Mouse (Mus musculus) embryonic facial prominence, embryonic 11.5 days (tissue): ENCODE results near the gene Gucy2e. TPM values are rescaled to one million over a fixed set of nuclear protein-coding genes. Genes with fewer than 3 reads are reported as not detected.
A peak's percentile ranks its signal among the peaks of the same experiment; 100 is the strongest.

Source experiments
- ATAC-seq: fragments of 200-750 bp; cut with Nextera tagmentation; replicated peaks from 2 replicates; pipeline ENCODE4 v1.8.0; 2017; ENCODE audit warnings: low read depth; ENCODE audit not compliant: insufficient number of reproducible peaks, low FRiP score, low TSS enrichment
- DNase-seq: peaks from one replicate; pipeline ENCODE4 v3.0.0-alpha.2; 2015; ENCODE audit warnings: low spot score
- H3K27ac ChIP-seq: fragments of 300-500 bp; sonication (generic); replicated peaks from 2 replicates; pipeline ENCODE4 v1.5.1; 2014; ENCODE audit warnings: mild to moderate bottlenecking, low read depth, low read length, control low read depth
- H3K27me3 ChIP-seq: fragments of 300-500 bp; sonication (generic); 2 replicates; pipeline ENCODE4 v1.6.1; 2014; ENCODE audit warnings: mild to moderate bottlenecking, low read length, moderate library complexity, mixed read lengths; ENCODE audit not compliant: control insufficient read depth, insufficient read depth
- H3K36me3 ChIP-seq: fragments of 300-500 bp; sonication (generic); replicated peaks from 2 replicates; pipeline ENCODE4 v1.6.1; 2014; ENCODE audit warnings: low read depth, mild to moderate bottlenecking, low read length, moderate library complexity, mixed read lengths; ENCODE audit not compliant: control insufficient read depth, insufficient read depth
- H3K4me1 ChIP-seq: fragments of 300-500 bp; sonication (generic); 2 replicates; pipeline ENCODE4 v1.6.1; 2014; ENCODE audit warnings: low read length, mixed read lengths; ENCODE audit not compliant: control insufficient read depth, insufficient read depth
- H3K4me2 ChIP-seq: fragments of 300-500 bp; sonication (generic); 2 replicates; pipeline ENCODE4 v1.6.1; 2014; ENCODE audit warnings: low read depth, mild to moderate bottlenecking, control low read depth, low read length, moderate library complexity
- H3K4me3 ChIP-seq: fragments of 300-500 bp; sonication (generic); 2 replicates; pipeline ENCODE4 v1.5.1; 2014; ENCODE audit warnings: low read depth, low read length, control low read depth
- H3K9ac ChIP-seq: fragments of 300-500 bp; sonication (generic); replicated peaks from 2 replicates; pipeline ENCODE4 v1.6.1; 2014; ENCODE audit warnings: mild to moderate bottlenecking, control low read depth, low read length
- H3K9me3 ChIP-seq: fragments of 300-500 bp; sonication (generic); replicated peaks from 2 replicates; pipeline ENCODE4 v1.6.1; 2016; ENCODE audit warnings: mild to moderate bottlenecking, low read length, inconsistent platforms, mixed read lengths; ENCODE audit not compliant: control insufficient read depth
- WGBS: fragments of 180-500 bp; shearing (Covaris S2); extraction: QIAGEN DNeasy Blood & Tissue Kit; methylation state at CpG from one replicate; pipeline ENCODE4 v1.1.7; 2014; 5-methylcytosine and 5-hydroxymethylcytosine counted together
- polyA plus RNA-seq: library from polyadenylated mRNA; unstranded; fragments of >200 nt; fragmentation: Nextera tagmentation; extraction: Ambion mirVana; gene quantifications from 2 replicates; pipeline ENCODE4 v1.2.1, GENCODE M21; 2014

Gene Gucy2e
- polyA plus RNA-seq, 1 experiment from 2014 or later: not detected

DNA sequence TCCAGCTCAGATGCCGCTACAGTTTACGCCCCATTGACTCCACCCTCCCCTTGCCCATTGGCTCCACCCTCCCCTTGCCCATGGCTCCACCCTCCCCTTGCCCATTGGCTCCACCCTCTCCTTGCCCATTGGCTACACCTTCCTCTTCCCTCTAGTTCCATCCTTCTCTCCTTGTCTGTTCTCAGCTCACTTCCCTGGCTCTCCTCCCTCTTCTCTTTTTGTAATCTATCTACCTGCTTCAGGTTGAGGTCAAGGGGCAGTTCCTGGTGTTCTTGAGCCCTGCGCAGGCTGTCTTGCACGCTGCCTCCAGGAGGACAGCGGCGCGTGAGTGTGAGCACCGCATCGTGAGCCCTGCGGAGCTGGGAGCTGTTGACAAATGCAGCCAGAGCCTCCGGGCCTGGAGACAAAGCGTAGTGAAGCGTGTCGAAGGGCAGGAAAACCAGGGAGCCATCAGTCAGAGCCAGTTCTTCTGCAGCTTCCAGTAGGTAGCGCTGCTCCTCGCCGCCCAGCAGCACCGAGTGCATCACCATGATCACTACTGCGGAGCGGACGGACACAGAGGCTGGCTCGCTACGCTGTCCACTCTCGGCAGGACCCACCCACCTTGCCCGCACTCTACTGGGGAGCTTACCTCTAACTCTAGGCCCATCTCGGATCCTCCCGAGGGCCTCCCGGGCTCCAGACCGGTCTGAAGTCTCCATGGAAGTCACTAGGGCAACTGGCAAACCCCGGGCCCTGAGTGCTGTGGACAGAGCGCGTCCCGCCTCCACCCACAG is 1.4 kb downstream of the Gucy2e start:
- Histone ChIP-seq H3K4me3 (peak overlapping the region; percentile 40), H3K36me3 (no peaks in the 10 kb centered on the region), H3K27me3 (peaks cover 22% of the 10 kb centered on the region), H3K4me2 (peak overlapping the region; percentile 75), H3K9ac (peak overlapping the region; percentile 57), H3K27ac (no peak overlapping the region), H3K4me1 (no peaks in the 10 kb centered on the region), H3K9me3 (no peaks in the 10 kb centered on the region)
- peak; percentile 70 for DNase-seq
- 1% methylated on average over 33 of the region's 33 CpGs for WGBS
- ATAC-seq: peak; percentile 58

DNA sequence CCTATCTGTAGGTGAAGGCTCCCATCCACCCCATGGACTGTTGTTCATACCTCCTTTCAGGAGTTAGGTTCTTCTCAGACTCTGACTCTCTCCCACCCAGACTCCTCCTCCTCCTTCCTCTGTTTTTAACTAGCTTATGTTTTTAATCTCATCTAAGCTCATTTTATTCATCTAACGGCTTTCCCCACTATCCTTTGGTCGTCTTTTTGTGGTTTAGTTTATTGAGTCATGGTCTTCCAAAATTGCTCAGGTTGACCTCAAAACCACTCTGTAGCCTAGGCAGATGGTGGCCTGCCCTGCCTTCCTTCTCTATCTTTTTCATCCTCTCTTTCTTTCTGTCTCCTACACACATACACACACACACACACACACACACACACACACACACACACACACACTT is 3.7 kb downstream of the Gucy2e start:
- Histone ChIP-seq H3K9ac (no peak overlapping the region), H3K36me3 (no peaks in the 10 kb centered on the region), H3K9me3 (no peaks in the 10 kb centered on the region), H3K27me3 (peaks cover 22% of the 10 kb centered on the region), H3K4me2 (no peak overlapping the region), H3K4me3 (no peak overlapping the region), H3K27ac (no peak overlapping the region), H3K4me1 (no peaks in the 10 kb centered on the region)
- DNase-seq: no peak
- ATAC-seq: no peak
- WGBS: 76% methylated on average over 2 of the region's 2 CpGs

DNA sequence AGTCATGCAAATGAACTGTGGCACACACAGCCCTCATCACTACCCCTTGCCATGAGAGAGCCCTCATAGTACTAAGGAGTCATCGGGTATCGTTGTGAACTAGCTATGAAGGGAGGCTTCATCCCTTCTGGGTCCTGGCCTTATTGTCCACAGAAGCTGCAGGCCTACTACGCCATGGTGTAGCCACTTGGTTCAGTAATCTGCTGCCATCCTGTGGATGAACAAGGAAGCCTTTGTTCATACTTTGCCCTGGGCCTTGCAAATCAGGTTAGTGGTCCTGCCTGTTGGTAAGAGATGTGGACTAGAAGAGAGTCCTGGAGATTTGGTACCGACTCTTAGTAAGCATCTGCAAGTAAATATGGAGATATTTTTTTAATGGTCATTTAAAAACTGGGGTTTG is 6.4 kb downstream of the Gucy2e start:
- no peak for ATAC-seq
- Histone ChIP-seq H3K27ac (no peak overlapping the region), H3K4me3 (no peak overlapping the region), H3K4me1 (no peaks in the 10 kb centered on the region), H3K4me2 (no peak overlapping the region), H3K27me3 (peaks cover 5% of the 10 kb centered on the region; the same call in 1 of the 2 replicates), H3K9me3 (no peaks in the 10 kb centered on the region), H3K9ac (no peak overlapping the region), H3K36me3 (no peaks in the 10 kb centered on the region)
- DNase-seq: no peak
- 63% methylated on average over 4 of the region's 4 CpGs for WGBS

- Histone ChIP-seq H3K4me3 (no peak overlapping the region), H3K9ac (no peak overlapping the region), H3K9me3 (no peaks in the 10 kb centered on the region), H3K4me1 (no peaks in the 10 kb centered on the region), H3K36me3 (no peaks in the 10 kb centered on the region), H3K27ac (no peak overlapping the region), H3K4me2 (no peak overlapping the region), H3K27me3 (no peaks in the 10 kb centered on the region)
- no peak for ATAC-seq
- DNase-seq: peak; percentile 57
- WGBS: 22% methylated on average over 1 of the region's 1 CpGs
Measured at GRCm38 (mm10) chr11:69225715-69226114, 11.1 kb downstream of the Gucy2e start.

DNA sequence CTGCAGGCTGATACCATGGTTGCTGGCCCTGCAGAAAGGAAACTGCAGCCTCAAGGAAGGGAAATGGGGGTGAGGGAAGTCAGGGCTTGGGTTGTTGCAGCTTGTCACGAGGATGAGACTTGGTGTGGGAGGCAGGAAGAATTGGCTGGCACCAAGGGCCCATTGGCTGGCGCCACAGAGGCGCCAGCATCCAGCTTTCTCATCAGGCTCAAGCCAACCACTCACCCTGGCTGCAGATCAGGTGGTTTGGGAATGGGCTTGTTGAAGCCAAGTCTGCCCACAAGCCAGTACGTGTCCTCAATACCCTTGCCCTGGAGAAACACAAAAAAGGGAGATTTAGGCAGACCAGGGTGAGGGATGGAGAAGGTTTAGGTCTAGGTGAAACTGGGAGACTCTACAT is 13.7 kb downstream of the Gucy2e start:
- no peaks in the 10 kb centered on the region for H3K4me1 ChIP-seq
- H3K27ac ChIP-seq: no peak overlapping the region
- no peak for ATAC-seq
- H3K4me3 ChIP-seq: no peak overlapping the region
- no peaks in the 10 kb centered on the region for H3K36me3 ChIP-seq
- no peak for DNase-seq
- no peak overlapping the region for H3K9ac ChIP-seq
- 74% methylated on average over 4 of the region's 4 CpGs for WGBS
- no peaks in the 10 kb centered on the region for H3K9me3 ChIP-seq
- no peaks in the 10 kb centered on the region for H3K27me3 ChIP-seq
- H3K4me2 ChIP-seq: no peak overlapping the region

GRCm38 (mm10) chr11:69221070-69221469 is 15.8 kb downstream of the Gucy2e start:
- no peaks in the 10 kb centered on the region for H3K4me1 ChIP-seq
- H3K9me3 ChIP-seq: no peaks in the 10 kb centered on the region
- no peaks in the 10 kb centered on the region for H3K36me3 ChIP-seq
- 73% methylated on average over 4 of the region's 4 CpGs for WGBS
- ATAC-seq (no peak), DNase-seq (no peak)
- H3K9ac ChIP-seq: no peak overlapping the region
- no peaks in the 10 kb centered on the region for H3K27me3 ChIP-seq
- H3K4me2 ChIP-seq: no peak overlapping the region
- H3K27ac ChIP-seq: no peak overlapping the region
- no peak overlapping the region for H3K4me3 ChIP-seq

DNA sequence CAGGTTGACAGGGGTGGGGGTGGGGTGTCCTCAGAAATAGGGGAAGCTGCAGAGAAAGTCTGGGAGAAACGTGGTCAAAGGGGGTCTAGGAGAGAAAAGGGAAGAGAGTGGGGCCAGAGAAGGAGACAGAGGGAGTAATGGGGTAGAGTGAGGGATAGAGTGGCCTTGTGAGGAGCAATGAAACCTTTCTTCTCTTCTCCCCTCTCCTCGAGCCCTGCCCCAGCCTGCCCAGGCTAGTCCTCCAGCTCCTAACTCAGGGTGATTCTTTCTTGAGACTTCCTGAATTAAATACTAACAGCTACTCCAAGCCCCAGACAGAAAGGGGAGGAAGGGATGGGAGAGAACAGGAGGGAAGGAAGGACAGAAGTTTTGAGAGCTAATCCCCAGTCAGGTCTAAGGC is 18.2 kb downstream of the Gucy2e start:
- Histone ChIP-seq H3K27me3 (no peaks in the 10 kb centered on the region), H3K36me3 (no peaks in the 10 kb centered on the region), H3K9ac (no peak overlapping the region), H3K4me1 (no peaks in the 10 kb centered on the region), H3K27ac (no peak overlapping the region), H3K4me3 (no peak overlapping the region), H3K9me3 (no peaks in the 10 kb centered on the region), H3K4me2 (no peak overlapping the region)
- WGBS: 58% methylated on average over 2 of the region's 2 CpGs
- ATAC-seq (no peak), DNase-seq (no peak)

DNA sequence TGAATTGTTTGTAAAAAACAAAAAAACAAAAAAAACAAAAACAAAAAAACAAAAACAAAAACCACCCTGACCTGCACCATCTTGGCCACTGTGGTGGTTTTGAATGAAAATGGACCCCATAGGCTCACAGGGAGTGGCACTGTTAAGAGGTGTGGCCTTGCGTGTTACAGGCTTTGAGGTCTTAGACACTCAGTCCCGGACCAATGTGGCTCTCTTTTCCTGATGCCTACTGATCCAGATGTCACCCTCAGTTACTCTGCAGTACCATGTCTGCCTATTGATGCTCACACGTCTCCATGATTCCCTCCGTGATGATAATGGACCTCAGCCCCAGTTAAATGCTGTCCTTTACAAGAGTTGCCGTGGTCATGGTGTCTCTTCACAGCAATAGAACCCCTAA is 19.4 kb downstream of the Gucy2e start:
- ATAC-seq (no peak), DNase-seq (no peak)
- no peak overlapping the region for H3K27ac ChIP-seq
- WGBS: 89% methylated on average over 5 of the region's 5 CpGs
- H3K9me3 ChIP-seq: no peaks in the 10 kb centered on the region
- H3K4me3 ChIP-seq: no peak overlapping the region
- H3K36me3 ChIP-seq: no peaks in the 10 kb centered on the region
- H3K27me3 ChIP-seq: no peaks in the 10 kb centered on the region
- H3K4me2 ChIP-seq: no peak overlapping the region
- no peak overlapping the region for H3K9ac ChIP-seq
- no peaks in the 10 kb centered on the region for H3K4me1 ChIP-seq
